Mouse (Mus musculus) effector memory CD4-positive, alpha-beta T cell, adult 5 months (primary cell): ENCODE measurements around the gene Olfr117. TPM values are rescaled to one million over a fixed set of nuclear protein-coding genes. Genes with fewer than 3 reads are reported as not detected.

ENCODE experiments used
- polyA plus RNA-seq: library from polyadenylated mRNA; unstranded; fragments of 100-300 nt; shearing (Covaris generic); gene quantifications from one replicate; pipeline ENCODE4 v1.2.1, GENCODE M21; 2017

Gene Olfr117
- 0.15 TPM for polyA plus RNA-seq

GRCm38 (mm10) chr17:37663682-37664081 lies at the start of gene Olfr117:
Gene Olfr117, minus strand, starts transcription at chr17:37663782.

GRCm38 (mm10) chr17:37696264-37696663 lies 32.7 kb upstream of the Olfr117 start, which contains the start of gene Olfr119:
Gene Olfr119, plus strand, starts transcription at chr17:37696564.

GRCm38 (mm10) chr17:37666688-37667087 lies 3.1 kb upstream of the Olfr117 start, which contains the start of gene Olfr118:
Gene Olfr118, plus strand, starts transcription at chr17:37666988.

GRCm38 (mm10) chr17:37627009-37627408 lies 36.6 kb downstream of the Olfr117 start, which contains the start of the genes Olfr115 and Olfr116:
Gene Olfr115, minus strand, starts transcription at chr17:37627109.
Gene Olfr116, minus strand, starts transcription at chr17:37627199.

Other genes starting within 250 kb of the Olfr117 start
- not detected for gene Olfr108, start 218.3 kb downstream of the Olfr117 start, polyA plus RNA-seq
- 0.10 TPM for gene Olfr109, start 204.9 kb downstream of the Olfr117 start, polyA plus RNA-seq
- gene H2-M2, start 180.2 kb downstream of the Olfr117 start, polyA plus RNA-seq = not detected
- not detected for gene Olfr110, start 171.3 kb downstream of the Olfr117 start, polyA plus RNA-seq
- gene Olfr111, start 155.8 kb downstream of the Olfr117 start, polyA plus RNA-seq = not detected
- gene Olfr112, start 94.3 kb downstream of the Olfr117 start, polyA plus RNA-seq = not detected
- not detected for gene Olfr113, start 86.1 kb downstream of the Olfr117 start, polyA plus RNA-seq
- not detected for gene Olfr114, start 71.0 kb downstream of the Olfr117 start, polyA plus RNA-seq
- not detected for gene Olfr115, start 36.7 kb downstream of the Olfr117 start, polyA plus RNA-seq
- gene Olfr116, start 36.6 kb downstream of the Olfr117 start, polyA plus RNA-seq = not detected
- gene Olfr118, start 3.2 kb upstream of the Olfr117 start, polyA plus RNA-seq = not detected
- not detected for gene Olfr119, start 32.8 kb upstream of the Olfr117 start, polyA plus RNA-seq
- gene Olfr120, start 58.0 kb upstream of the Olfr117 start, polyA plus RNA-seq = not detected
- gene Olfr121, start 85.1 kb upstream of the Olfr117 start, polyA plus RNA-seq = not detected
- not detected for gene Olfr122, start 104.8 kb upstream of the Olfr117 start, polyA plus RNA-seq
- gene Olfr123, start 129.7 kb upstream of the Olfr117 start, polyA plus RNA-seq = not detected
- not detected for gene Olfr124, start 136.1 kb upstream of the Olfr117 start, polyA plus RNA-seq
- not detected for gene Olfr125, start 169.2 kb upstream of the Olfr117 start, polyA plus RNA-seq
- gene Olfr126, start 183.7 kb upstream of the Olfr117 start, polyA plus RNA-seq = not detected
- gene Olfr127, start 236.7 kb upstream of the Olfr117 start, polyA plus RNA-seq = not detected